Mouse (Mus musculus): ENCODE data around the gene Pard3b. TPM values are rescaled to one million over a fixed set of nuclear protein-coding genes. Genes with fewer than 3 reads are reported as not detected.

The Pard3b gene
- polyA plus RNA-seq, 1 experiment from 2014 or later = 19.9 TPM

DNA sequence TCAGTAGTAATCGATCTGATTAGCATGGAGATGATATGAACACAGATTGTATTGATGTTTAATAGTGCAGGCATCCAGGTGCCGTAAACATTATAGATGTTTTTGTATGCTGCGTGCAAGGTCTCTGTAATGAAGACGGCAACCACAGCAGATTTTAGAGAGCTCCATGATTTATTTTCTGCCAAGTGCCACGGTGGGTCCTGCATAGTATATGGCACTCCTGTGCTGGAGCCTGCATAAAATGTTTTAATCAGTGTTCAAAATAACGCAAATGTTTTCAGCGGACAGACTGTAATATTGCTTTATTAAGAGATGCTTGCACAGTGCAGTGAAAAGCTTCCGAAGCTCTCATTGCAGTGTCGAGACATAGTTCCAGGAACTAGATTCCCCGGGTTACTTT is 301.3 kb downstream of the Pard3b start:
- WGBS = 74% methylated on average over 10 of the region's 10 CpGs
- no peak overlapping the region for H3K4me2 ChIP-seq
- peaks cover 10% of the 10 kb centered on the region for H3K4me1 ChIP-seq
- H3K36me3 ChIP-seq = no peaks in the 10 kb centered on the region
- H3K9ac ChIP-seq = no peak overlapping the region
- no peaks in the 10 kb centered on the region for H3K27me3 ChIP-seq
- H3K9me3 ChIP-seq = peaks cover 4% of the 10 kb centered on the region; the same call in 1 of the 2 replicates
- H3K27ac ChIP-seq = no peak overlapping the region
- no peak overlapping the region for H3K4me3 ChIP-seq
- no peak for ATAC-seq (ENCODE audit: insufficient number of reproducible peaks, insufficient read depth, low FRiP score, low TSS enrichment, low read depth)

DNA sequence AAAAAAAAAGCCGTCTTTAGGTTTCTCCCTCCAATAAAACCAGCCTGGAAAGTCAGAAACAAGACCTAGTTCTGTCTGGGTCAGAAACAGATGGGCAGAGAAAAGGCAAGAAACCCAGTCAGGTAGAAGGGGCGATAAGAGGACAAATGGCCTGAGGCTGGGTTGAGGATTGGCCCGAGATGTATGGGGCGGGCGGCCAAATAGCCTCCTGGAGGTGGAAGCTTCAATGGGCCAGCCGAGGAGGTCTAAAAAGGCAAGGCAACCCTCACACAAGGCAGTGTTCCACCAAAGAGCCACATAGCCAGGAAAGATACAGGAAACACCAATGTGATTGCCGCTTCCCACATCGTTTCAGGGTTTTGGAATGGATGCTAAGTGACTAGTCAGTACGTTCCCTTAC is 322.9 kb downstream of the Pard3b start:
- Histone ChIP-seq H3K9ac (no peak overlapping the region), H3K9me3 (no peaks in the 10 kb centered on the region), H3K4me3 (no peak overlapping the region), H3K4me1 (no peaks in the 10 kb centered on the region), H3K4me2 (no peak overlapping the region), H3K36me3 (no peaks in the 10 kb centered on the region), H3K27me3 (no peaks in the 10 kb centered on the region), H3K27ac (no peak overlapping the region)
- ATAC-seq (ENCODE audit: insufficient number of reproducible peaks, insufficient read depth, low FRiP score, low TSS enrichment, low read depth) = no peak
- 88% methylated on average over 9 of the region's 9 CpGs for WGBS

- WGBS = 83% methylated on average over 4 of the region's 4 CpGs
- H3K27me3 ChIP-seq = no peaks in the 10 kb centered on the region
- no peaks in the 10 kb centered on the region for H3K36me3 ChIP-seq
- H3K4me2 ChIP-seq = no peak overlapping the region
- no peak overlapping the region for H3K9ac ChIP-seq
- no peak for ATAC-seq (ENCODE audit: insufficient number of reproducible peaks, insufficient read depth, low FRiP score, low TSS enrichment, low read depth)
- no peaks in the 10 kb centered on the region for H3K4me1 ChIP-seq
- H3K4me3 ChIP-seq = no peak overlapping the region
- no peaks in the 10 kb centered on the region for H3K9me3 ChIP-seq
- H3K27ac ChIP-seq = no peak overlapping the region
Observed at GRCm38 (mm10) chr1:61962571-61962970, 323.9 kb downstream of the Pard3b start.

DNA sequence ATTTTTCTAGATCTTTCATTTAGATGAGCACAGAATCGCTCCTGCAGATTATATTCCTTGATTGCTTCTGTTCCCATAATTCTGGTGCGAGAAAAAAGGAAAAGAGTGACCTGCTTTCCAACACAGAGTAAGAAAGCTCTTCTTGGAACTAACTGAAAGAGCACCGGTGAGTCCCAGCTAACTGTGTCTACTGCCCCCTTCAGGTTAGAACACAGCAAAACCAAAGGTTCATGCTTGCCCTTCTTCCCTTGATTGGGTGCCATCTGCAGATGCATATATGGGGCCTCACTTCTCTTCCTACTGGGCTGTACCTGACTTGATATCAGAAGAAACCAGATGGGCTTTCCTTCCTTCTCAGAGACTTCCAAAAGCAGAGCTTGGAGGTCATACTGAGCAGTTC is 328.5 kb downstream of the Pard3b start:
- no peak overlapping the region for H3K4me2 ChIP-seq
- H3K9ac ChIP-seq = no peak overlapping the region
- WGBS = 78% methylated on average over 3 of the region's 3 CpGs
- no peaks in the 10 kb centered on the region for H3K36me3 ChIP-seq
- H3K27me3 ChIP-seq = no peaks in the 10 kb centered on the region
- no peaks in the 10 kb centered on the region for H3K4me1 ChIP-seq
- no peak for ATAC-seq (ENCODE audit: insufficient number of reproducible peaks, insufficient read depth, low FRiP score, low TSS enrichment, low read depth)
- H3K4me3 ChIP-seq = no peak overlapping the region
- no peak overlapping the region for H3K27ac ChIP-seq
- no peaks in the 10 kb centered on the region for H3K9me3 ChIP-seq

DNA sequence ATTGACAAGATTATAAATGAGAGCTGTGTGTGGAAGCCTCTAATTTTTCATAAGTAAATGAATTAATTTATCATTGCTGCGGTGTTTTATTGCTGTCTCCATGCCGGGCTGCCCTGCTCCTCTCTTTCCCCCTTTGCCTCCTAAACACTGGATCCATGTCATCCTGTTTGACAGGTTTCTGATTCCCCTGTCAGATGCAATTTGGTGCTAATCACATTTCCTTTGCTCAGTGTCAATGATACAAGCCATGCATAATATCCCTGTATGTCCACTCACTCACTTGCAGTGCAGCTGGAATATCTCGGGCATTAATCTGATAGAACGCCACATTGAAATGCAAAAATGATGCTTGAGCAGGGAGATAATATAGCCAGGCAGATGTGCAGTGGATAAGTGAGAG is 329.2 kb downstream of the Pard3b start:
- no peak for ATAC-seq (ENCODE audit: insufficient number of reproducible peaks, insufficient read depth, low FRiP score, low TSS enrichment, low read depth)
- 65% methylated on average over 4 of the region's 4 CpGs for WGBS
- Histone ChIP-seq H3K9me3 (no peaks in the 10 kb centered on the region), H3K27ac (no peak overlapping the region), H3K4me1 (no peaks in the 10 kb centered on the region), H3K27me3 (no peaks in the 10 kb centered on the region), H3K36me3 (no peaks in the 10 kb centered on the region), H3K4me3 (no peak overlapping the region), H3K9ac (no peak overlapping the region), H3K4me2 (no peak overlapping the region)

- Histone ChIP-seq H3K36me3 (no peaks in the 10 kb centered on the region), H3K4me2 (no peak overlapping the region), H3K9ac (no peak overlapping the region), H3K4me3 (no peak overlapping the region), H3K27me3 (no peaks in the 10 kb centered on the region), H3K27ac (no peak overlapping the region), H3K4me1 (no peaks in the 10 kb centered on the region), H3K9me3 (no peaks in the 10 kb centered on the region)
- ATAC-seq (ENCODE audit: insufficient number of reproducible peaks, insufficient read depth, low FRiP score, low TSS enrichment, low read depth) = no peak
- 70% methylated on average over 3 of the region's 3 CpGs for WGBS
Observed at GRCm38 (mm10) chr1:61997711-61998110, 359.1 kb downstream of the Pard3b start.

GRCm38 (mm10) chr1:62008811-62009210 is 370.2 kb downstream of the Pard3b start:
- WGBS = 88% methylated on average over 2 of the region's 2 CpGs
- Histone ChIP-seq H3K9ac (no peak overlapping the region), H3K27ac (no peak overlapping the region), H3K4me2 (no peak overlapping the region), H3K4me3 (no peak overlapping the region), H3K27me3 (no peaks in the 10 kb centered on the region), H3K4me1 (no peaks in the 10 kb centered on the region), H3K9me3 (no peaks in the 10 kb centered on the region), H3K36me3 (no peaks in the 10 kb centered on the region)
- no peak for ATAC-seq (ENCODE audit: insufficient number of reproducible peaks, insufficient read depth, low FRiP score, low TSS enrichment, low read depth)

DNA sequence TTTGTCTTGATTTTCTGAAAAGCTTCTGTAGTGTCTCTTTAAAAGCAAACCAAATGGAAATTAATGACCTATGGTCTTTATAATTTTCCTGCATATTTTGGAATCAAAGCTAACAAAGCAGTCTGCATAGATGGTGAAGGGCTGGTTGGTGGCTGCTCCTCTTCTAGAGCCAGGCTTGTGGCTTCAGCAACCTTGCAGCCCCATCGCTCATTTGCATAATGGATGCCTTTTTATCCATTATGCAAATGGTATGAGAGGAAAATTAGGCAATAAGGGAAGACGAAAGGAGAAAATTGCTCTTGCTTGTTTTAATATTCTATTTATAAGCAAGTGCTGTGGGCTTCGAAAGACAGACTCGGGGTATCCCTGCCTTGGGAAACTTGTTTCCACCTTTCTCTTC is 373.1 kb downstream of the Pard3b start:
- no peaks in the 10 kb centered on the region for H3K27me3 ChIP-seq
- 82% methylated on average over 4 of the region's 4 CpGs for WGBS
- no peak overlapping the region for H3K27ac ChIP-seq
- no peak overlapping the region for H3K9ac ChIP-seq
- no peak overlapping the region for H3K4me2 ChIP-seq
- H3K36me3 ChIP-seq = no peaks in the 10 kb centered on the region
- no peak overlapping the region for H3K4me3 ChIP-seq
- H3K4me1 ChIP-seq = peaks cover 3% of the 10 kb centered on the region; the same call in 1 of the 2 replicates
- no peak for ATAC-seq (ENCODE audit: insufficient number of reproducible peaks, insufficient read depth, low FRiP score, low TSS enrichment, low read depth)
- H3K9me3 ChIP-seq = no peaks in the 10 kb centered on the region

DNA sequence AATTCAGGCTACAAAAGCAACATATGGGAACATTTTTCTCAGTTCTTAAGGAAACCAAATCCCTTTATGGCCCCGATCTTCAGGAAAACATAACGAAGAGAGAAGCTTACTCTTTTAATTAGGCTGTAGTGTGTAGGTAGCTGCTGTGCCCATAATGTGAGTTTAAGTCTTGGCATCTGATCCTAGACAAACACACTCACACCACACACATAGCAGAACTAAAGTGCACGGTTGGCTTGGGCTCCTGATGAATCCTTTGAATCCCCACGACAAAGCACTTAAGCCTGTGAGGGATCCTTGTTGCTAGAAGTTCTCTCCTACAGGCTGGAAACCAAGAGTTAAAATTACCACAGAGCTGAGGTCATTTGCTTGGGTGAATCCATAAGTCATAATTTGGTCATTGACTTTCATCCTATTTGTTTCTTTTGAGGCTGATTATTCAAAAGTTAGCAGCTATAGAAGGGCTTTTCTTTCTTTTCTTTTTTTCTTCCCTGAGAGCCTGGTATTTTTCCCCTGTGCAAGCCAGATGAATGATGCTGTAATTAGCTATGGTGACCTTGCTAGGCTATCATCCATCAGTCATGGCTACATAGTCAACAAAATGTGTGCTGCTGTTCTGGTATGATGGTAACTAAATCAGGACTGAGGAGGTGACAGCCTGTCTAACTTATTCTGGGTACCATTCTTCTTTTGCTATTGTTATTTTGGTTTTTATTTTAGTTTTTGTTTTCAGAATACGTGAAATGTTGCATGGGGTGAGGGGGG is 378.1 kb downstream of the Pard3b start:
- H3K4me2 ChIP-seq = no peak overlapping the region
- H3K27me3 ChIP-seq = no peaks in the 10 kb centered on the region
- H3K9me3 ChIP-seq = no peaks in the 10 kb centered on the region
- H3K27ac ChIP-seq = no peak overlapping the region
- H3K4me3 ChIP-seq = no peak overlapping the region
- no peak for ATAC-seq (ENCODE audit: insufficient number of reproducible peaks, insufficient read depth, low FRiP score, low TSS enrichment, low read depth)
- 18% methylated on average over 5 of the region's 5 CpGs for WGBS
- no peak overlapping the region for H3K9ac ChIP-seq
- H3K36me3 ChIP-seq = no peaks in the 10 kb centered on the region
- peaks cover 7% of the 10 kb centered on the region for H3K4me1 ChIP-seq

DNA sequence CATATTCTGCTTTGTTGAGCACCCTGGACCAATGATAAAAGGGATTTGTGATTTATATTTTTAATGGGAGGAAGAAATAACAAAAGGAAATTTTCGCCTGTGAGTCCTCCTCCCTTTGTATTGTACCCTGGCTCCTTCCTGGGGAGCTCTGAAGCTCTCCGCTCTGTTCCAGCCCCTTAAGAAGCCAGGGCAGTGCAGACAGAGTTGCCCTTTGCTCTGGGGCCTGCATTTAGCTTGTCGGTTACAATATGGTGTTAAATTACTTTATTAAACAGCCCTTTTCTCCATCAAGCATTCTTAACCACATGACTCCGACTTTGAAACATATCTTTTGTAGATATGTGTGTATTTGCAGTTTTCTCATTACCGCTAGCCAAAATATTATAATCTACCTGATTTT is 379.7 kb downstream of the Pard3b start:
- H3K27ac ChIP-seq = no peak overlapping the region
- peaks cover 7% of the 10 kb centered on the region for H3K4me1 ChIP-seq
- no peak for ATAC-seq (ENCODE audit: insufficient number of reproducible peaks, insufficient read depth, low FRiP score, low TSS enrichment, low read depth)
- H3K27me3 ChIP-seq = no peaks in the 10 kb centered on the region
- H3K9ac ChIP-seq = no peak overlapping the region
- no peak overlapping the region for H3K4me3 ChIP-seq
- H3K36me3 ChIP-seq = no peaks in the 10 kb centered on the region
- no peak overlapping the region for H3K4me2 ChIP-seq
- H3K9me3 ChIP-seq = no peaks in the 10 kb centered on the region
- WGBS = 39% methylated on average over 5 of the region's 5 CpGs

- H3K36me3 ChIP-seq = no peaks in the 10 kb centered on the region
- no peaks in the 10 kb centered on the region for H3K27me3 ChIP-seq
- no peak for ATAC-seq (ENCODE audit: insufficient number of reproducible peaks, insufficient read depth, low FRiP score, low TSS enrichment, low read depth)
- peaks cover 7% of the 10 kb centered on the region for H3K4me1 ChIP-seq
- no peak overlapping the region for H3K4me3 ChIP-seq
- no peak overlapping the region for H3K9ac ChIP-seq
- no peak overlapping the region for H3K4me2 ChIP-seq
- no peaks in the 10 kb centered on the region for H3K9me3 ChIP-seq
- no peak overlapping the region for H3K27ac ChIP-seq
Observed at GRCm38 (mm10) chr1:62019743-62020142, 381.1 kb downstream of the Pard3b start.

DNA sequence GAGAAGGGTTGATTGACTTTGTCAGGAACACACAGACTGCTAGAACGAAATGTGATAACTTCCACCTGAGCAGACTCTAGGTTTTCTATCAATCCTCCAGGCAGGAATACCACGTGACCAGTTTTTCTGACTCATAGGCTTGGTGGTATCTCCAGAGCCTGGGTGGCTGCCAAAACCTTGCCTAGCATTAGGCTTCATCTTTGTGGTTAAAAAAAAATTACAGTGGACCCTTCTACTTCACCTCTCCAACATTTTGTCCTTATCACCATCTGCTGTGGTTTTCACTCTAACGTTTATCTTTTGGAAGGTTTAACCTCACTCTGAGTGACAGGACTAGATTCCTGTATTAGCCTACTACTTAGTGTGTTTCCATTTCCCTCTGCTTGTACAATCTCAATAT is 403.1 kb downstream of the Pard3b start:
- ATAC-seq (ENCODE audit: insufficient number of reproducible peaks, insufficient read depth, low FRiP score, low TSS enrichment, low read depth) = no peak
- Histone ChIP-seq H3K36me3 (no peaks in the 10 kb centered on the region), H3K9ac (no peak overlapping the region), H3K27me3 (no peaks in the 10 kb centered on the region), H3K27ac (no peak overlapping the region), H3K9me3 (no peaks in the 10 kb centered on the region), H3K4me2 (no peak overlapping the region), H3K4me3 (no peak overlapping the region), H3K4me1 (no peaks in the 10 kb centered on the region)
- 69% methylated on average over 3 of the region's 3 CpGs for WGBS
